In the genomic region with DNA sequence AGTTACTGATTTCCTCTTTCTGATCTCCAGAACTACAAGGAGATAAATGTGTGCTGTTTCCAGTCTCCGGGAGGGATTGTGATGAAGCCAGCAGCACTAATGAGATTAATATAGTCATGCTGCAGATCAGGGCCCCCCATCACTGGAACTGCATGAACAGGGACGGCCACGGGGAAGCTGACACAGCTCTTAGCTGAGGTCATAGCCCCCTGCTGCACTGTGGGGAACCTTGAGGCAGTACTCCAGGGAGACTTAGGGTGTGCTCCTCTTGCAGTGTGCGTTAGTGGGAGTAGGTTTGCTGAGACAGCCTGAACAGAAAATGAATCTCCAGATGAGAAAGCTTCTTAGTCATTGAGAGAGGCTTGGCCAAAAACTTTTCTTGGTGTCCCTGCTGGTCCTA, we compare ENCODE assay signal across 31 mouse cellular contexts. TPM values are rescaled to one million over a fixed set of nuclear protein-coding genes. Genes with fewer than 3 reads are reported as not detected.
"Had no signal": no experiment of that assay in that cellular context is flagged by ENCODE, and none has a peak within 500 bp of the region (broad histone marks: within the 10 kb centered on the region; RNA-seq: fewer than 3 reads in every experiment).

No protein-coding gene starts in this region.

- H3K27me3 ChIP-seq: forebrain, embryonic 15.5 days; heart, embryonic 13.5 days; heart, embryonic 15.5 days; hindbrain, embryonic 13.5 days; hindbrain, embryonic 15.5 days; limb, embryonic 12.5 days had no signal

- DNase-seq: forebrain, postnatal 0 days; gastrocnemius, postnatal 14 days; gastrocnemius, postnatal 36 days; heart, adult 18-20 months; heart, postnatal 36 days; kidney, adult 11 months; kidney, adult 2 months; kidney, adult 9 months; kidney, postnatal 10 days; kidney, postnatal 25 days; kidney, postnatal 4 days; liver had no signal

- ATAC-seq: forebrain, embryonic 15.5 days; forebrain, postnatal 0 days; hindbrain, postnatal 0 days; intestine, embryonic 16.5 days had no signal

- H3K9me3 ChIP-seq: forebrain, embryonic 15.5 days; heart, embryonic 13.5 days; heart, embryonic 15.5 days; hindbrain, embryonic 13.5 days; hindbrain, embryonic 15.5 days; limb, embryonic 10.5 days; limb, embryonic 12.5 days had no signal

- H3K27ac ChIP-seq: forebrain, embryonic 15.5 days; heart, embryonic 13.5 days; heart, embryonic 15.5 days; hindbrain, embryonic 13.5 days; hindbrain, embryonic 15.5 days; hindbrain, postnatal 0 days; layer of hippocampus, adult 2 months; left cerebral cortex, adult 2 months; limb, embryonic 10.5 days; limb, embryonic 12.5 days had no signal

- H3K9ac ChIP-seq: forebrain, embryonic 15.5 days; forebrain, postnatal 0 days; heart, embryonic 13.5 days; heart, embryonic 15.5 days; hindbrain, embryonic 13.5 days; hindbrain, embryonic 15.5 days; limb, embryonic 12.5 days had no signal

- H3K4me3 ChIP-seq: forebrain, embryonic 15.5 days; heart, embryonic 13.5 days; heart, embryonic 15.5 days; hindbrain, embryonic 13.5 days; hindbrain, embryonic 15.5 days; layer of hippocampus, adult 2 months; left cerebral cortex, adult 2 months; limb, embryonic 10.5 days; limb, embryonic 12.5 days had no signal

- H3K4me1 ChIP-seq: forebrain, embryonic 15.5 days; heart, embryonic 13.5 days; heart, embryonic 15.5 days; hindbrain, embryonic 13.5 days; hindbrain, embryonic 15.5 days; limb, embryonic 10.5 days; limb, embryonic 12.5 days had no signal

- H3K4me2 ChIP-seq: forebrain, embryonic 15.5 days; heart, embryonic 11.5 days; heart, embryonic 13.5 days; heart, embryonic 15.5 days; hindbrain, embryonic 13.5 days; hindbrain, embryonic 15.5 days; limb, embryonic 12.5 days; liver, embryonic 11.5 days had no signal

RNA-seq across cellular contexts. Expression of a gene that starts 30.9 kb away (rescaled TPM):
- total RNA-seq: forebrain, postnatal 0 days; gastrocnemius, adult 8-10 months; gastrocnemius, postnatal 14 days; gastrocnemius, postnatal 36 days; hematopoietic stem cell, adult 5-6 weeks; hindbrain, postnatal 0 days; layer of hippocampus, adult 2 months; layer of hippocampus, postnatal 10 days; layer of hippocampus, postnatal 25 days; left cerebral cortex, adult 2 months; left cerebral cortex, postnatal 14 days; left cerebral cortex, postnatal 36 days had no signal
- polyA plus RNA-seq: forebrain, embryonic 15.5 days; forebrain, postnatal 0 days; hindbrain, embryonic 13.5 days; hindbrain, embryonic 15.5 days had no signal
